Mouse (Mus musculus) spleen, adult 2 months (tissue): ENCODE measurements around the gene Tmem69. TPM values are rescaled to one million over a fixed set of nuclear protein-coding genes. Genes with fewer than 3 reads are reported as not detected.
A peak's percentile ranks its signal among the peaks of the same experiment; 100 is the strongest.

Experiments
- DNase-seq, 2 experiments: peaks; one replicate each; pipeline versions ENCODE4 v3.0.0 to v3.0.0-alpha.2; 2012 to 2021; ENCODE audit warnings: low spot score in 2 of 2, low read depth in 1 of 2
- H3K27ac ChIP-seq: fragments of 200-500 bp; 2 replicates; pipeline ENCODE4 v1.5.1; 2012; ENCODE audit warnings: low read length, inconsistent platforms; ENCODE audit not compliant: insufficient read depth
- H3K27me3 ChIP-seq: fragments of 200-500 bp; 2 replicates; pipeline ENCODE4 v1.6.1; 2012; ENCODE audit warnings: mild to moderate bottlenecking, moderate library complexity, low read length, inconsistent platforms; ENCODE audit not compliant: control insufficient read depth, insufficient read depth
- H3K36me3 ChIP-seq: fragments of 200-500 bp; 2 replicates; pipeline ENCODE4 v1.6.1; 2012; ENCODE audit warnings: mild to moderate bottlenecking, low read length, inconsistent platforms; ENCODE audit not compliant: control insufficient read depth, insufficient read depth
- H3K4me1 ChIP-seq: fragments of 200-500 bp; 2 replicates; pipeline ENCODE4 v1.6.1; 2011; ENCODE audit warnings: inconsistent platforms; ENCODE audit not compliant: control insufficient read depth, insufficient read depth, insufficient read length
- H3K4me3 ChIP-seq: fragments of 200-500 bp; 2 replicates; pipeline ENCODE4 v1.5.1; 2011; ENCODE audit warnings: mild to moderate bottlenecking, inconsistent platforms; ENCODE audit not compliant: insufficient read depth, insufficient read length; ENCODE audit errors: extremely low read depth
- CTCF ChIP-seq: fragments of 200-500 bp; IDR thresholded peaks from 2 replicates; pipeline ENCODE4 v1.5.1; 2011; ENCODE audit warnings: mild to moderate bottlenecking, inconsistent platforms; ENCODE audit not compliant: insufficient read depth, insufficient read length, insufficient replicate concordance; ENCODE audit errors: extremely low read depth
- POLR2A ChIP-seq: fragments of 200-500 bp; IDR thresholded peaks from 2 replicates; pipeline ENCODE4 v1.6.1; 2011; ENCODE audit warnings: low read depth, low read length, inconsistent platforms
- WGBS: fragments of 180-500 bp; shearing (Covaris S2); methylation state at CpG from one replicate; pipeline ENCODE4 v1.1.7; 2018; 5-methylcytosine and 5-hydroxymethylcytosine counted together
- polyA plus RNA-seq: library from polyadenylated mRNA; depleted of rRNA; stranded (reverse); fragments of >200 nt; gene quantifications from 2 replicates; pipeline ENCODE4 v1.2.3, GENCODE M21; 2012

Tmem69 gene
- polyA plus RNA-seq, 1 experiment = 2.7 TPM

GRCm38 (mm10) chr4:116557306-116558121, 1.8 kb upstream of the Tmem69 start, which contains the start of gene Gpbp1l1:
Gpbp1l1 (plus strand) TSS chr4:116557658.
- peak within 1 kb of the TSS; percentile 99 for H3K27ac ChIP-seq
- H3K4me3 ChIP-seq = peak within 1 kb of the TSS; percentile 97
- no peaks in the 10 kb centered on the region for H3K27me3 ChIP-seq
- TF ChIP-seq POLR2A (peak; percentile 40), CTCF (no peak)
- peak; percentile 89 to 98 for DNase-seq
- H3K36me3 ChIP-seq = peaks cover 2% of the 10 kb centered on the region; the same call in 1 of the 2 replicates
- WGBS = under 1% methylated on average over 78 of the region's 78 CpGs
- H3K4me1 ChIP-seq = peaks cover 2% of the 10 kb centered on the region; the same call in 1 of the 2 replicates

DNA sequence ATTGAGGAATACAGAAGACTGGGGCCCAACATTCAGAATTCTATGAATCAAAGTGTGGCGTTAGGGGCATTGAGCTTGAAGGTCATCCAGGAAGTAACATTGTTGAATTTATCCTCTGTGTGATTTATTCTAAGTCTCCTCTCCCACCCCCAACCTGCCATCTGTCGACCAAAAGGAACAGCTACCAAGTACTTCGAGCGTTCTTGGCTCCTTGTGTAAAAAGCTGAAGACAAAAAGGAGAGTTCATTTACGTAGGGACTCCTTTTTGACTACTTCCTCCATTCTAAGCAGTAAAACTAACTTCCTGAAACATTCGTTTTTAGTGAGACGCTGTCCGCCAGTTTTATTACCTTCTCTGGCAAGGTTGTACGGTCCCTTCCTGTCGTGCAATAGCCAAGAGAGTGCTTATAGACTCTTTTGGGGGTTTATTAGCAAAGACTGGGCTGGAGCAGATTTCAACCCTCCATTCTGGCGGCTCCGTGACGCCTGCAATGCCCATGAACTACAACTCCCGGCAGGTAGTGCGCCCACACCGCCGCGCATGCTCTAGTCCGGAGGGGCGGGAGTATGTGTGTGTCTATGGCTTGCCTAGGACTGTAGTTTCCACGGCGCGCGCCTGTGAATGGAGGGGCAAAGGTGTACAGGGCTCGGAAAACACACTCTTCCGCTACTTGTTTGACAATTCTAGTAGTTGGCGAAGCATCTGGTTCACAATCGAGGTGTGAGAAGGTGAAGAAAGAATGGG, 997 bp upstream of the Tmem69 start:
- no peaks in the 10 kb centered on the region for H3K27me3 ChIP-seq
- WGBS = under 1% methylated on average over 28 of the region's 28 CpGs
- TF ChIP-seq CTCF = no peak
- peak; percentile 91 for TF ChIP-seq POLR2A
- peaks cover 2% of the 10 kb centered on the region; the same call in 1 of the 2 replicates for H3K4me1 ChIP-seq
- peak; percentile 90 to 92 for DNase-seq
- H3K4me3 ChIP-seq = peak overlapping the region; percentile 78
- H3K27ac ChIP-seq = peak overlapping the region; percentile 99
- peaks cover 2% of the 10 kb centered on the region; the same call in 1 of the 2 replicates for H3K36me3 ChIP-seq

DNA sequence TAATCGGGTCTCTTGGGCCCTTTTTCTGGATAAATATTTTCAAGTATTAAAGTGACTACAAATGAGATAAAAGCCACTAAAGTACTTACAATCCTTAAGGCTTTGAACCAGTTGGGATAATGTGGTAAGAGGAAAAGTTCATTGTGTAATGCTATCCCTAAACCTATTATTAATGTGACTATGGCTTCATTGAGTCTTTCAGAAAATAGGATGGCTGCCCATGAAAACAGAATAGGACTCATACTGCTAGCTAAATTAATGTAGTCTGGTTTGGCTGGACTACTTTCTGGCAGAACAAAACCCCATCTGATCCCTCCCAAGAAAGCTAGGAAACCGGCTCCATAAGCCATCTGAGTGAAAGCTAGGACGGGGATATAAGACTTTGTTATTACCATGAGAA, 2.7 kb downstream of the Tmem69 start:
- H3K27me3 ChIP-seq = no peaks in the 10 kb centered on the region

GRCm38 (mm10) chr4:116550432-116550831, 5.3 kb downstream of the Tmem69 start:
- Histone ChIP-seq H3K4me3 (no peak overlapping the region), H3K36me3 (peaks cover 2% of the 10 kb centered on the region; the same call in 1 of the 2 replicates), H3K4me1 (no peaks in the 10 kb centered on the region), H3K27ac (no peak overlapping the region), H3K27me3 (no peaks in the 10 kb centered on the region)
- TF ChIP-seq POLR2A = no peak
- TF ChIP-seq CTCF = no peak
- DNase-seq = no peak
- 85% methylated on average over 1 of the region's 1 CpGs for WGBS

More for the DNA sequence above, 2.7 kb downstream of the Tmem69 start:
- 89% methylated on average over 3 of the region's 3 CpGs for WGBS
- H3K4me3 ChIP-seq = no peak overlapping the region
- no peak overlapping the region for H3K27ac ChIP-seq
- no peak for DNase-seq
- TF ChIP-seq CTCF (no peak), POLR2A (no peak)
- H3K36me3 ChIP-seq = peaks cover 2% of the 10 kb centered on the region; the same call in 1 of the 2 replicates
- H3K4me1 ChIP-seq = no peaks in the 10 kb centered on the region

GRCm38 (mm10) chr4:116537737-116538136, 18.0 kb downstream of the Tmem69 start:
- WGBS = 96% methylated on average over 3 of the region's 3 CpGs
- no peaks in the 10 kb centered on the region for H3K27me3 ChIP-seq
- H3K36me3 ChIP-seq = peaks cover 5% of the 10 kb centered on the region
- DNase-seq = no peak
- no peak overlapping the region for H3K4me3 ChIP-seq
- H3K27ac ChIP-seq = no peak overlapping the region
- no peaks in the 10 kb centered on the region for H3K4me1 ChIP-seq
- TF ChIP-seq CTCF (no peak), POLR2A (no peak)

GRCm38 (mm10) chr4:116536351-116536750, 19.4 kb downstream of the Tmem69 start:
- H3K4me3 ChIP-seq = no peak overlapping the region
- no peak for DNase-seq
- H3K4me1 ChIP-seq = no peaks in the 10 kb centered on the region
- TF ChIP-seq POLR2A = no peak
- no peak for TF ChIP-seq CTCF
- H3K27ac ChIP-seq = no peak overlapping the region
- H3K27me3 ChIP-seq = no peaks in the 10 kb centered on the region
- H3K36me3 ChIP-seq = peaks cover 7% of the 10 kb centered on the region
